Mouse (Mus musculus) C2C12 (cell line): ENCODE data around the gene Lrp6.

ENCODE experiments used
- CTCF ChIP-seq: IDR thresholded peaks from one replicate; pipeline ENCODE4 v1.5.1; 2011; ENCODE audit not compliant: control insufficient read depth, insufficient read depth, insufficient read length
- MAX ChIP-seq: IDR thresholded peaks from one replicate; pipeline ENCODE4 v1.6.1; 2011; ENCODE audit warnings: mild to moderate bottlenecking, control low read depth

GRCm38 (mm10) chr6:134527596-134528128 is 39.1 kb downstream of the Lrp6 start:
- TF ChIP-seq CTCF (no peak), MAX (no peak)
